24 mouse cellular contexts compared by ENCODE assay signal in genomic region chr14:59633988-59634387, GRCm38 (mm10). TPM values are rescaled to one million over a fixed set of nuclear protein-coding genes. Genes with fewer than 3 reads are reported as not detected.
A peak's percentile ranks its signal among the peaks of the same experiment; 100 is the strongest.
DNase-seq lines count a peak whose midpoint lies in the region; ATAC-seq lines count a peak whose summit lies in the region.
"Had no signal": no experiment of that assay in that cellular context is flagged by ENCODE, and none has a peak within 500 bp of the region (broad histone marks: within the 10 kb centered on the region; RNA-seq: fewer than 3 reads in every experiment).

No protein-coding gene starts in this region.

- peak; percentile 49 for DNase-seq in forebrain, embryonic 11.5 days (ENCODE audit: low spot score)
- DNase-seq in forebrain, embryonic 14.5 days (ENCODE audit: low spot score) = no peak
- DNase-seq in kidney, adult 9 months = no peak
- DNase-seq in retina, postnatal 1 day = peak; percentile 18
- no peak for DNase-seq in retina, embryonic 14.5 days (ENCODE audit: low spot score)
- DNase-seq: adrenal gland, postnatal 10 days; cerebellum, adult 11-12 months; cerebellum, adult 8-10 months; cerebellum, postnatal 10 days; cerebellum, postnatal 36 days; embryo, embryonic 11 days; forebrain, postnatal 0 days; gastrocnemius, adult 2 months; gastrocnemius, postnatal 14 days; heart, adult 11 months had no signal

- no peaks in the 10 kb centered on the region for H3K4me1 ChIP-seq in forebrain, embryonic 11.5 days (replicated peaks; ENCODE audit: control insufficient read depth, insufficient read depth, low read length)
- peaks cover 3% of the 10 kb centered on the region; the same call in 1 of the 2 replicates for H3K4me1 ChIP-seq in forebrain, embryonic 14.5 days (ENCODE audit: control insufficient read depth, insufficient read depth, low read length)
- H3K4me1 ChIP-seq in kidney, embryonic 16.5 days (ENCODE audit: insufficient read depth, low read length) = peaks cover 8% of the 10 kb centered on the region
- H3K4me1 ChIP-seq: embryonic facial prominence, embryonic 13.5 days; hindbrain, embryonic 15.5 days had no signal

- no peak overlapping the region for H3K27ac ChIP-seq in forebrain, embryonic 11.5 days (ENCODE audit: low read depth, low read length)
- no peak overlapping the region for H3K27ac ChIP-seq in forebrain, embryonic 14.5 days (ENCODE audit: low read depth, low read length)
- H3K27ac ChIP-seq in kidney, embryonic 16.5 days (ENCODE audit: low read length) = no peak overlapping the region
- H3K27ac ChIP-seq: embryonic facial prominence, embryonic 10.5 days; embryonic facial prominence, embryonic 13.5 days; forebrain, embryonic 13.5 days; gastrocnemius, adult 2 months; hindbrain, embryonic 12.5 days; hindbrain, embryonic 15.5 days had no signal

- H3K36me3 ChIP-seq in forebrain, embryonic 11.5 days (ENCODE audit: control insufficient read depth, insufficient read depth, low read length) = no peaks in the 10 kb centered on the region; the same call in 1 of the 2 replicates
- H3K36me3 ChIP-seq in forebrain, embryonic 14.5 days (ENCODE audit: control insufficient read depth, insufficient read depth, low read length) = peaks cover 28% of the 10 kb centered on the region
- H3K36me3 ChIP-seq in kidney, embryonic 16.5 days (ENCODE audit: insufficient read depth, low read length) = no peaks in the 10 kb centered on the region
- H3K36me3 ChIP-seq: hindbrain, embryonic 15.5 days had no signal

- H3K4me2 ChIP-seq in forebrain, embryonic 11.5 days (ENCODE audit: low read depth, low read length, severe bottlenecking) = no peak overlapping the region
- no peak overlapping the region for H3K4me2 ChIP-seq in forebrain, embryonic 14.5 days (ENCODE audit: low read length)
- no peak overlapping the region for H3K4me2 ChIP-seq in kidney, embryonic 16.5 days (replicated peaks; ENCODE audit: low read depth, low read length)
- H3K4me2 ChIP-seq: embryonic facial prominence, embryonic 13.5 days; forebrain, embryonic 13.5 days; heart, embryonic 11.5 days; hindbrain, embryonic 12.5 days; hindbrain, embryonic 15.5 days had no signal

- ATAC-seq in forebrain, embryonic 11.5 days (replicated peaks; ENCODE audit: low FRiP score) = no peak
- ATAC-seq in forebrain, embryonic 14.5 days = no peak
- peak; percentile 50; the same call in 1 of the 2 replicates for ATAC-seq in kidney, embryonic 16.5 days (ENCODE audit: low FRiP score, low TSS enrichment)
- ATAC-seq: CD4-positive, CD25-positive, alpha-beta regulatory T cell, adult 4 months; forebrain, embryonic 13.5 days; forebrain, postnatal 0 days had no signal

- H3K9ac ChIP-seq in forebrain, embryonic 11.5 days (ENCODE audit: low read length) = no peak overlapping the region
- no peak overlapping the region for H3K9ac ChIP-seq in forebrain, embryonic 14.5 days (ENCODE audit: low read length)
- H3K9ac ChIP-seq in kidney, embryonic 16.5 days (replicated peaks; ENCODE audit: low read length) = no peak overlapping the region
- H3K9ac ChIP-seq: embryonic facial prominence, embryonic 13.5 days; forebrain, embryonic 13.5 days; forebrain, postnatal 0 days; hindbrain, embryonic 12.5 days; hindbrain, embryonic 15.5 days had no signal

- H3K9me3 ChIP-seq in forebrain, embryonic 11.5 days (ENCODE audit: control insufficient read depth, low read length) = no peaks in the 10 kb centered on the region
- no peaks in the 10 kb centered on the region for H3K9me3 ChIP-seq in forebrain, embryonic 14.5 days (replicated peaks; ENCODE audit: control insufficient read depth, low read length)
- H3K9me3 ChIP-seq in kidney, embryonic 16.5 days (ENCODE audit: low read length) = no peaks in the 10 kb centered on the region
- H3K9me3 ChIP-seq: embryonic facial prominence, embryonic 10.5 days; embryonic facial prominence, embryonic 13.5 days; forebrain, embryonic 13.5 days; hindbrain, embryonic 12.5 days; hindbrain, embryonic 15.5 days had no signal

- WGBS in forebrain, embryonic 11.5 days = 65% methylated on average over 9 of the region's 9 CpGs
- 61% methylated on average over 9 of the region's 9 CpGs for WGBS in forebrain, embryonic 14.5 days
- WGBS in kidney, embryonic 16.5 days = 60% methylated on average over 9 of the region's 9 CpGs

- H3K27me3 ChIP-seq in forebrain, embryonic 11.5 days (ENCODE audit: control insufficient read depth, insufficient read depth, low read length) = no peaks in the 10 kb centered on the region
- H3K27me3 ChIP-seq in forebrain, embryonic 14.5 days (replicated peaks; ENCODE audit: control insufficient read depth, insufficient read depth, low read length) = no peaks in the 10 kb centered on the region
- no peaks in the 10 kb centered on the region for H3K27me3 ChIP-seq in kidney, embryonic 16.5 days (ENCODE audit: insufficient read depth, low read length)
- H3K27me3 ChIP-seq: embryonic facial prominence, embryonic 13.5 days; forebrain, embryonic 13.5 days; hindbrain, embryonic 12.5 days; hindbrain, embryonic 15.5 days had no signal

- no peak overlapping the region for H3K4me3 ChIP-seq in forebrain, embryonic 11.5 days (ENCODE audit: low read depth, low read length)
- H3K4me3 ChIP-seq in forebrain, embryonic 14.5 days (ENCODE audit: low read depth, low read length) = no peak overlapping the region
- H3K4me3 ChIP-seq in kidney, embryonic 16.5 days (ENCODE audit: low read length) = no peak overlapping the region
- H3K4me3 ChIP-seq: embryonic facial prominence, embryonic 10.5 days; embryonic facial prominence, embryonic 13.5 days; erythroblast, embryonic 14.5 days; forebrain, embryonic 13.5 days; gastrocnemius, adult 2 months; hindbrain, embryonic 12.5 days; hindbrain, embryonic 15.5 days had no signal

RNA-seq across cellular contexts. Expression of gene Shisa2, which starts 8.9 kb away (rescaled TPM):
- polyA plus RNA-seq in forebrain, embryonic 11.5 days (2014; fragmentation: Nextera tagmentation; extraction: Ambion mirVana) = 54.3 and 55.5 TPM in 2 replicates
- polyA plus RNA-seq in forebrain, embryonic 14.5 days (2014; fragmentation: Nextera tagmentation; extraction: Ambion mirVana) = 17.2 and 17.6 TPM in 2 replicates
- 12.8 and 13.0 TPM in 2 replicates for polyA plus RNA-seq in kidney, embryonic 16.5 days (2015; fragmentation: Nextera tagmentation; extraction: Ambion mirVana)
- polyA plus RNA-seq: CD4-positive, CD25-positive, alpha-beta regulatory T cell, adult 4 months; erythroblast, embryonic 14.5 days had no signal

RNA-seq across cellular contexts. Expression of gene Cdadc1, which starts 36.2 kb away (rescaled TPM):
- polyA plus RNA-seq in forebrain, embryonic 11.5 days (2014; fragmentation: Nextera tagmentation; extraction: Ambion mirVana) = 25.6 and 26.2 TPM in 2 replicates
- 33.0 and 35.7 TPM in 2 replicates for polyA plus RNA-seq in forebrain, embryonic 14.5 days (2014; fragmentation: Nextera tagmentation; extraction: Ambion mirVana)
- polyA plus RNA-seq in kidney, embryonic 16.5 days (2015; fragmentation: Nextera tagmentation; extraction: Ambion mirVana) = 38.9 and 41.7 TPM in 2 replicates

Comparison
In these comparisons a context has a peak if more than half of its experiments do, and no peak if none do; other contexts are left out.
1. DNase-seq: peak in forebrain, embryonic 11.5 days (single experiment) and retina, postnatal 1 day (single experiment); none in forebrain, embryonic 14.5 days (single experiment), kidney, adult 9 months (single experiment) and retina, embryonic 14.5 days (single experiment).